7 mouse cellular contexts compared by ENCODE assay signal in genomic region chr2:119237210-119237870, GRCm38 (mm10). TPM values are rescaled to one million over a fixed set of nuclear protein-coding genes. Genes with fewer than 3 reads are reported as not detected.
DNase-seq lines count a peak whose midpoint lies in the region; ATAC-seq and TF ChIP-seq lines count a peak whose summit lies in the region.

TSS of gene Spint1 (plus strand) at chr2:119237362.

- no peaks in the 10 kb centered on the region for H3K9me3 ChIP-seq in forebrain, embryonic 14.5 days (replicated peaks; ENCODE audit: control insufficient read depth, low read length)
- H3K9me3 ChIP-seq in kidney, postnatal 0 days (replicated peaks; ENCODE audit: low read length), result no peaks in the 10 kb centered on the region

- H3K4me1 ChIP-seq in forebrain, embryonic 14.5 days (ENCODE audit: control insufficient read depth, insufficient read depth, low read length), result 0 out of 2 replicates have a peak, but pooled peaks cover 3% of the 10 kb centered on the region
- peaks cover 6% of the 10 kb centered on the region; the same call in 1 of the 2 replicates for H3K4me1 ChIP-seq in kidney, postnatal 0 days (replicated peaks; ENCODE audit: insufficient read depth, low read length)

- 0 out of 2 replicates have a peak within 1 kb of the TSS, but pooled peaks have one; percentile 32 for H3K9ac ChIP-seq in forebrain, embryonic 14.5 days (ENCODE audit: low read length)
- H3K9ac ChIP-seq in kidney, postnatal 0 days (ENCODE audit: low read depth, low read length), result peak within 1 kb of the TSS; percentile 74

- H3K4me2 ChIP-seq in forebrain, embryonic 14.5 days (ENCODE audit: low read length), result peak within 1 kb of the TSS; percentile 54
- H3K4me2 ChIP-seq in kidney, postnatal 0 days (ENCODE audit: low read length), result peak within 1 kb of the TSS; percentile 83

- TF ChIP-seq CTCF in kidney, postnatal 0 days (IDR thresholded peaks at IDR 0.05; ENCODE audit: low read depth), result no peak

- H3K36me3 ChIP-seq in forebrain, embryonic 14.5 days (ENCODE audit: control insufficient read depth, insufficient read depth, low read length), result no peaks in the 10 kb centered on the region
- H3K36me3 ChIP-seq in kidney, postnatal 0 days (ENCODE audit: insufficient read depth, low read length), result no peaks in the 10 kb centered on the region

- WGBS in forebrain, embryonic 14.5 days, result under 1% methylated on average over 68 of the region's 73 CpGs
- under 1% methylated on average over 64 of the region's 73 CpGs for WGBS in kidney, postnatal 0 days

- H3K27ac ChIP-seq in forebrain, embryonic 14.5 days (ENCODE audit: low read depth, low read length), result no peak within 1 kb of the TSS
- H3K27ac ChIP-seq in kidney, postnatal 0 days, result peak within 1 kb of the TSS; percentile 87

- peak within 1 kb of the TSS; percentile 34 for H3K4me3 ChIP-seq in forebrain, embryonic 14.5 days (ENCODE audit: low read depth, low read length)
- peak within 1 kb of the TSS; percentile 57 for H3K4me3 ChIP-seq in kidney, postnatal 0 days (replicated peaks; ENCODE audit: low read depth, low read length)

- peaks cover 48% of the 10 kb centered on the region for H3K27me3 ChIP-seq in forebrain, embryonic 14.5 days (replicated peaks; ENCODE audit: control insufficient read depth, insufficient read depth, low read length)
- peaks cover 18% of the 10 kb centered on the region for H3K27me3 ChIP-seq in kidney, postnatal 0 days (ENCODE audit: insufficient read depth, low read length)

- no peak for ATAC-seq in forebrain, embryonic 14.5 days
- ATAC-seq in kidney, postnatal 0 days (replicated peaks; ENCODE audit: low FRiP score, low read depth), result peak; percentile 68

- DNase-seq in B cell, adult 2 months, result peak; percentile 15 to 27
- peak; percentile 63 for DNase-seq in ES-CJ7 (ENCODE audit: low read depth, low spot score)
- no peak for DNase-seq in forebrain, embryonic 14.5 days (ENCODE audit: low spot score)
- DNase-seq in kidney, postnatal 0 days (ENCODE audit: low spot score), result peak; percentile 16
- DNase-seq in lung, postnatal 4 days, result peak; percentile 72 to 83
- peak; percentile 73 for DNase-seq in urinary bladder, postnatal 25 days (ENCODE audit: low spot score)
- DNase-seq in layer of hippocampus, postnatal 25 days (ENCODE audit: extremely low spot score in 1 of 2, low spot score in 1 of 2), result no peak

RNA-seq across cellular contexts. Expression of gene Spint1, which starts in this region (rescaled TPM):
- 0.27 and 0.39 TPM in 2 replicates for polyA plus RNA-seq in forebrain, embryonic 14.5 days (2014; fragmentation: Nextera tagmentation; extraction: Ambion mirVana)
- 62.3 and 62.7 TPM in 2 replicates for polyA plus RNA-seq in kidney, postnatal 0 days (2015; fragmentation: Nextera tagmentation; extraction: Ambion mirVana)
- total RNA-seq in layer of hippocampus, postnatal 25 days (2021), result 1 to 10 TPM in 1 of 2 experiments, under 1 TPM in 1; 0.92 to 1.9 TPM

Comparison
In these comparisons a context has a peak if more than half of its experiments do, and no peak if none do; other contexts are left out.
1. RNA of gene Spint1 (polyA plus RNA-seq): 62.3 to 62.7 TPM in kidney, postnatal 0 days; 0.27 to 0.39 TPM in forebrain, embryonic 14.5 days; every median in the first group is over 10 times any median in the second.
2. DNase-seq: peak in B cell, adult 2 months (2 of 2), ES-CJ7 (single experiment), kidney, postnatal 0 days (single experiment), lung, postnatal 4 days (2 of 2) and urinary bladder, postnatal 25 days (single experiment); none in forebrain, embryonic 14.5 days (single experiment) and layer of hippocampus, postnatal 25 days (0 of 2).